Mouse (Mus musculus) heart, embryonic 13.5 days (tissue): ENCODE results near the gene Gm27179. TPM values are rescaled to one million over a fixed set of nuclear protein-coding genes. Genes with fewer than 3 reads are reported as not detected.
A peak's percentile ranks its signal among the peaks of the same experiment; 100 is the strongest.
"Not testable (repeated sequence)": the region's sequence is repeated elsewhere in the genome, so short reads cannot be mapped to it uniquely, and the experiment has no call there.

ENCODE experiments used
- ATAC-seq: fragments of 200-750 bp; cut with Nextera tagmentation; 2 replicates; pipeline ENCODE4 v1.8.0; 2017; ENCODE audit warnings: moderate TSS enrichment; ENCODE audit not compliant: insufficient number of reproducible peaks, low FRiP score, low TSS enrichment; ENCODE audit errors: extremely low read depth
- H3K27ac ChIP-seq: fragments of 300-500 bp; sonication (generic); replicated peaks from 2 replicates; pipeline ENCODE4 v1.5.1; 2015; ENCODE audit warnings: moderate library complexity, mild to moderate bottlenecking, inconsistent platforms
- H3K27me3 ChIP-seq: fragments of 300-500 bp; sonication (generic); replicated peaks from 2 replicates; pipeline ENCODE4 v1.6.1; 2015; ENCODE audit warnings: mild to moderate bottlenecking, inconsistent platforms
- H3K36me3 ChIP-seq: fragments of 300-500 bp; sonication (generic); 2 replicates; pipeline ENCODE4 v1.6.1; 2015; ENCODE audit warnings: mild to moderate bottlenecking, inconsistent platforms
- H3K4me1 ChIP-seq: fragments of 300-500 bp; sonication (generic); 2 replicates; pipeline ENCODE4 v1.6.1; 2015; ENCODE audit warnings: inconsistent platforms
- H3K4me2 ChIP-seq: fragments of 300-500 bp; sonication (generic); 2 replicates; pipeline ENCODE4 v1.6.1; 2015; ENCODE audit warnings: inconsistent platforms, mild to moderate bottlenecking, moderate library complexity
- H3K4me3 ChIP-seq: fragments of 300-500 bp; sonication (generic); 2 replicates; pipeline ENCODE4 v1.5.1; 2015; ENCODE audit warnings: moderate library complexity, mild to moderate bottlenecking, inconsistent platforms
- H3K9ac ChIP-seq: fragments of 300-500 bp; sonication (generic); 2 replicates; pipeline ENCODE4 v1.6.1; 2015; ENCODE audit warnings: inconsistent platforms, mild to moderate bottlenecking, moderate library complexity
- H3K9me3 ChIP-seq: fragments of 300-500 bp; sonication (generic); 2 replicates; pipeline ENCODE4 v1.6.1; 2016; ENCODE audit warnings: inconsistent platforms
- WGBS: fragments of 180-500 bp; shearing (Covaris S2); methylation state at CpG from one replicate; pipeline ENCODE4 v1.1.7; 2015; ENCODE audit warnings: mixed read lengths; 5-methylcytosine and 5-hydroxymethylcytosine counted together
- polyA plus RNA-seq: library from polyadenylated mRNA; unstranded; fragments of >200 nt; fragmentation: Nextera tagmentation; extraction: Ambion mirVana; gene quantifications from 2 replicates; pipeline ENCODE4 v1.2.1, GENCODE M21; 2015

The Gm27179 gene
- polyA plus RNA-seq, 1 experiment from 2014 or later = not detected

DNA sequence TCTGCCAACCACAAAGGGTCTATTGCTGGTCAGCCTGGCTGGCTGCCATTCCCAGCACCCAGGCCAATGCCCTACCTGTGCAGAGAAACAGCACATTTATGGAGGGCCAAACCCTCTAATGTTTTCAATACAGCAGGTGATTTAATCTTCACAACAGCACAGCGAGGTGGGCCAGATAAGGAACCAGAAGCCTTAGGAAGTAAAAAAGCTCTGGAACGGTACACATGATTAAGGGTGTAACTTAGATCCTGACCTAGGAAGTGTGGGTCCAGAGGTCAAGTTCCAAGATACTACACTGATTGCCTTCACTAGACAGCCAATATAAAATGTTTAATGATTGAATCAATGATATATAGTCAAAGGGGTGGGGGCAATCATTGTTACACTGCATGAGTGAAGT lies 8.5 kb upstream of the Gm27179 start:
- H3K4me1 ChIP-seq, H3K4me2 ChIP-seq, H3K9ac ChIP-seq, H3K4me3 ChIP-seq, H3K36me3 ChIP-seq, H3K27ac ChIP-seq, H3K9me3 ChIP-seq, H3K27me3 ChIP-seq, ATAC-seq: not testable (repeated sequence)
- no CpG with 5 or more reads among the region's 2 CpGs for WGBS

DNA sequence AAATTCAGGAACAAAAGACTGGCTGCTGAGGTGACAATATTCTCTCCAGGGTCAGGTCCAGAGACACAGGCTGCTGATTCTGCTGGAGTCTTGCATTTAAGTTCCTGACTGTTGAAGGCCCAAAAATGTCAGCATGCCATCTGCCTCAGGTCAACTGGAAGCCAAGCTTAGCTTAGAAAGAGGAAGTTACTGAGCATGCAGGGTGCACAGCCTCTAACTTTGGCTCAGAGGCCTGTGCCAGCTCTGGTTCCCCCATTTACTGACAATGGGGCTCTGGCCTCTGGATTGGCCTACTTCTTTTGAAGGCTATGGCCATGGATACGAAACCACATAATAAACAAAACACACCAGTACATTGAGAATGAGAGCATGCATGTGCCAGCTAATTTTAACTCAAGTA lies 5.3 kb downstream of the Gm27179 start:
- H3K9me3 ChIP-seq, ATAC-seq, H3K27ac ChIP-seq, H3K4me3 ChIP-seq, H3K36me3 ChIP-seq, H3K9ac ChIP-seq, H3K4me2 ChIP-seq, H3K4me1 ChIP-seq, H3K27me3 ChIP-seq: not testable (repeated sequence)
- no CpG with 5 or more reads among the region's 1 CpGs for WGBS

- H3K9me3 ChIP-seq, H3K27ac ChIP-seq, H3K9ac ChIP-seq, H3K4me2 ChIP-seq, H3K36me3 ChIP-seq, H3K27me3 ChIP-seq, H3K4me3 ChIP-seq, H3K4me1 ChIP-seq: not testable (repeated sequence)
- WGBS = no CpG with 5 or more reads among the region's 29 CpGs
- ATAC-seq = peak; percentile 96
Observed at GRCm38 (mm10) chr14:69503174-69503573, 9.2 kb downstream of the Gm27179 start, which contains the start of gene Gm16867. TSS of gene Gm16867 (minus strand) at chr14:69503362.

- not testable (repeated sequence) for H3K4me1 ChIP-seq, H3K27me3 ChIP-seq, H3K27ac ChIP-seq, H3K9ac ChIP-seq, H3K4me2 ChIP-seq, H3K36me3 ChIP-seq, H3K9me3 ChIP-seq, H3K4me3 ChIP-seq
- ATAC-seq = peak; percentile 35
- WGBS = no CpG with 5 or more reads among the region's 73 CpGs
Observed at GRCm38 (mm10) chr14:69502440-69503150, 9.8 kb downstream of the Gm27179 start.

DNA sequence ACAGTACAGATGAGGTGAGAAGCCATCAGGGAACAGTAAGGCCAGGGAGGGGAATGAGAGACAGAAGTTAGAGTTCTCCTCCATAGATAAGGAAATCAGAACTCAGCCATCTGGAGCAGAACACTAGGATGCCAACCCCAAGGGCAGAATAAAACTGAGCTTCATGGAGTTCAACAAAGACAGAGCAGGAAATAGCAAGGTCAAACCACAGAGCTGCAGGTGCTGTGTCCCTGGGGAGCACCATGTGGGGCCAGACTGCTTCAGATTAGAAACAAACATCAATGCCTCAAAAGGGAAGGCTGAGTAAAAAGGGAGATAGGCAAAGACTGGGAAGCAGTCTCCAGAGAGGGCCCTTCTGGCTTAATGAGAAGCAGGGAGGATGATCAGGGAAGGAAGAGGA lies 16.1 kb downstream of the Gm27179 start:
- not testable (repeated sequence) for H3K27ac ChIP-seq, ATAC-seq, H3K9me3 ChIP-seq, H3K9ac ChIP-seq, H3K27me3 ChIP-seq, H3K4me2 ChIP-seq, H3K36me3 ChIP-seq, H3K4me3 ChIP-seq, H3K4me1 ChIP-seq

- H3K9me3 ChIP-seq, H3K27me3 ChIP-seq, H3K9ac ChIP-seq, H3K36me3 ChIP-seq, H3K27ac ChIP-seq, H3K4me3 ChIP-seq, H3K4me2 ChIP-seq, ATAC-seq, H3K4me1 ChIP-seq: not testable (repeated sequence)
- no CpG with 5 or more reads among the region's 2 CpGs for WGBS
Observed at GRCm38 (mm10) chr14:69494946-69495345, 17.4 kb downstream of the Gm27179 start.

DNA sequence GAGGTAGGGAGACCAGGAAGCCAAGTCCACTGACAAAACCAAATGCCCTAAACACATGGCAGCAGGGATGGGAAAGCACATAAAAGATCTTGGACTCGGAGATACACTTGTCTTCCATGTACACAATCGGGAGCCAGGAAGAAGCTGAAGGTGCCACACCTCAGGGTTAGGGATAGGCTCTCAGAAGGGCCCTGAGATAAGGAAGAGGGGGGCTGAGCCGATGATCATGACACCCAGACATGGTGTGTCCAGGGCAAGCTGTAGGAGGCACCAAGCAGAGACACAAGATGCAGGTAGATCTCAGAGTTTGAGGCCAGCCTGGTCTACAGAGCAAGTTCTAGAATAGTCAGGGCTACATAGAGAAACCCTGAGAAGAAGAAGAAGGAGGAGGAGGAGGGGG lies 17.8 kb downstream of the Gm27179 start:
- H3K36me3 ChIP-seq, H3K4me3 ChIP-seq, H3K4me1 ChIP-seq, H3K27me3 ChIP-seq, H3K9me3 ChIP-seq, H3K9ac ChIP-seq, H3K4me2 ChIP-seq, H3K27ac ChIP-seq, ATAC-seq: not testable (repeated sequence)
- WGBS = no CpG with 5 or more reads among the region's 3 CpGs

DNA sequence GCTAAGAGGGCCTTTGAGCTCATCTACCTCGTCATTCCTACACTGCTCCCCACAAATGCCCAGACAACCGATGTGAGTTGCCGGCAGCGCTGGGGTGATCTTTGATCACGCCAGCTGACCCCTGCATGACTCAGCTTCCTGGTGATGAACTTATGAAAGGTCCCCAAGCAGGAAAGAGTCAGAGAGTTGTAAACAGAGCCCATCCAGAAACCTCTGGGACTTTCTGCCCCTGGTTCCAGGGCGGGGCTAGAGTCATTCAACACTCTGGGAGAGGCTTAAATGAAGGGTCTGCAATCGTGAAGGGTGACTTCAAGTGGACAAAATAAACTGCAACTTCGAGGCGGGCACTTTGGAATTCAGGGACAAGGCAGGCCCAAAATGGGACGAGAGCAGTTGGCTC lies 24.3 kb downstream of the Gm27179 start:
- H3K9me3 ChIP-seq, H3K36me3 ChIP-seq, H3K4me2 ChIP-seq, H3K4me3 ChIP-seq, H3K27me3 ChIP-seq, H3K27ac ChIP-seq, H3K4me1 ChIP-seq, H3K9ac ChIP-seq: not testable (repeated sequence)
- ATAC-seq = 0 out of 2 replicates have a peak, but pooled peaks have one; percentile 31
- WGBS = no CpG with 5 or more reads among the region's 10 CpGs

- H3K36me3 ChIP-seq, H3K27me3 ChIP-seq, ATAC-seq, H3K4me2 ChIP-seq, H3K27ac ChIP-seq, H3K4me3 ChIP-seq, H3K4me1 ChIP-seq, H3K9me3 ChIP-seq, H3K9ac ChIP-seq: not testable (repeated sequence)
- no CpG with 5 or more reads among the region's 18 CpGs for WGBS
Observed at GRCm38 (mm10) chr14:69485466-69486135, 26.7 kb downstream of the Gm27179 start.

DNA sequence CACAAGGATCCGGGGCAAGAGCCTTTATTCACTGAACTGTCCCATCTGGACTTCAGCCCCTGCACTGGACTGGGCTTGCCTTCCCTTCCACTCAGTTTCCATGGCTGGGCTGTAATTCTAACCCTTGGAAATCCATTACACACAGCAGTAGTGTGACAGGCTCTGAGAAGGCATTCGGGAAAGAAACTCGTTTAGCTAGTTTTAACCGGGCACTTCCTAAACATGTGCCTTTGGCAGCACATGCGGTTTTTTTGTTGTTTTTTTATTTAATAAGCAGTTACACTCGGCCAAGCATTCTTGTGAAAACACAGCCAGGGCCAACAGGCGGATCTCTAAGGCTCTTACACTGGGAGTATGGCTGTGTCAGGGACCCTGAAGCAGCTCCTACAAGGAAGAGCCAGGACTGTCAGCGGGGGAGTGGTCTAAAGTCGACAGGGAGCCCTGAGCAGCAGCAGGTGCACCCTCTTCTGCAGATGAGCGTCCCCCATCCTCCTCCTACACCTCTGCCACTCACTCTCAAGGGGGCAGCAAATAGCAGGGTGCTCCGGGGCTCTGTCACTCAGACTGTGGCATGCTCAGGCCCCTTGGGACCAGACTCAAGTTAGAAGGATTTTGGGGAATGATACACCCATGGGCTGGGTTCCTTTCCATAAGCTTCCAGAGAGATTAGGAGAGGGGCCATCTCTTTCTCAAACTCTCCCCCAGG lies 38.3 kb downstream of the Gm27179 start:
- not testable (repeated sequence) for ATAC-seq, H3K4me3 ChIP-seq, H3K4me1 ChIP-seq, H3K9ac ChIP-seq, H3K9me3 ChIP-seq, H3K27ac ChIP-seq, H3K36me3 ChIP-seq, H3K27me3 ChIP-seq, H3K4me2 ChIP-seq
- WGBS = no CpG with 5 or more reads among the region's 11 CpGs

DNA sequence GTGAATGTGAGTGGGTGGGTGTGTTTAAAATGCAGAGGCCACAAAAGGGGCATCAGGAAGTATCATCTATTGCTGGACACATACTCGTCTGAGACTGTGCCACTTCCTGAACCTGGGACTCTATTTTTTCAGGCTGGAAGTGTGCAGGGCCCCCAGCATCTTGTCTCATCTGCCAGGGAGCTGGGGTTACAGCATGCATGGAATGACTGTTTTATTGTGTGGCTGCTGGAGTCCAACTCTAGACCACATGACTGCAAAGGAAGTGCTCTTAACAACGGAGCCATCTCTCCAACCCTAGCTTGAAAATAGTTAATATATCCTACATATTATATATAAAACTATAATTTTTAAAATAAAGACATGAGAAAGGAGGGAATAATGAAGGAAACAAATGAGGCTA lies 39.0 kb downstream of the Gm27179 start:
- H3K27me3 ChIP-seq, H3K9ac ChIP-seq, H3K9me3 ChIP-seq, H3K36me3 ChIP-seq, H3K4me3 ChIP-seq, H3K4me1 ChIP-seq, H3K4me2 ChIP-seq, H3K27ac ChIP-seq, ATAC-seq: not testable (repeated sequence)
- WGBS = no CpG with 5 or more reads among the region's 2 CpGs
